Mouse (Mus musculus) E14TG2a.4 (cell line): ENCODE data around the gene Gm45140.

ENCODE experiments used
- CTCF ChIP-seq: conservative IDR thresholded peaks from 2 replicates; pipeline ENCODE4 v1.5.1; 2014; ENCODE audit warnings: low read length
- NANOG ChIP-seq: IDR thresholded peaks from 2 replicates; pipeline ENCODE4 v1.6.1; 2014; ENCODE audit warnings: borderline replicate concordance, low read length, mixed read lengths

GRCm38 (mm10) chr6:87812656-87813055 is 22.9 kb downstream of the Gm45140 start:
- TF ChIP-seq CTCF (no peak), NANOG (no peak)
